Mouse (Mus musculus): ENCODE data around the gene Emsy.

DNA sequence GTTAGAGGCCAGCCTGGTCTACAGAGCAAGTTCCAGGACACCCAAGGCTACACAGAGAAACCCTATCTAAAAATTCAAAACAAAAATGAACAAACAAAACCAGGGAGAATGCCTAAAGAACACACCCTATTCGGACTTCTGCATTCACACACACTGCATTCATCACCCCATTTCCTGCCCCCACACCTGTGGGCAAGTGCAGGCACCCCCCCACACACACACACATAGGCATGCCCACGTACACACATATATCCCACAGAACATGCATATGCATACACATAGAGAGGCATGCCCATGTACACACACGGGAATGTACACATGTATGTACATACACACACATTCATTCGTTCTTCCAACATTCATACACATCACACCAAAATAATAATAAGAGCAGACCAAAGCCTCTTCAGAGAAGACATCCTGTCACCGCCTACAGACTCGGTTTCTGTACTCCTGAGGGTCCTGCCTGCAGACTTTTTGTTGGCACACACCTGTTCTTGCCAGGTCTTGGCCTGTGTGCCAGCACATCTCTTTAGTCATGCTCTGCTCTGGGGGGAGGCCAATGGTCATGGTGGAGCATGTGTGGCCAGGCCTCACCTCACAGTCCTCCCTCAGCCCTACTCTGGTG is 99.7 kb downstream of the Emsy start:
- TF ChIP-seq CTCF (IDR thresholded peaks at IDR 0.05; ENCODE audit: low read depth, low read length) (no peak), GATA1 (IDR thresholded peaks at IDR 0.05; ENCODE audit: borderline replicate concordance, low read length) (no peak), TAL1 (conservative IDR thresholded peaks at IDR 0.05; ENCODE audit: low read depth, low read length) (no peak)

Measured in G1E (cell line).